Mouse (Mus musculus): ENCODE data around the gene Tns1.

DNA sequence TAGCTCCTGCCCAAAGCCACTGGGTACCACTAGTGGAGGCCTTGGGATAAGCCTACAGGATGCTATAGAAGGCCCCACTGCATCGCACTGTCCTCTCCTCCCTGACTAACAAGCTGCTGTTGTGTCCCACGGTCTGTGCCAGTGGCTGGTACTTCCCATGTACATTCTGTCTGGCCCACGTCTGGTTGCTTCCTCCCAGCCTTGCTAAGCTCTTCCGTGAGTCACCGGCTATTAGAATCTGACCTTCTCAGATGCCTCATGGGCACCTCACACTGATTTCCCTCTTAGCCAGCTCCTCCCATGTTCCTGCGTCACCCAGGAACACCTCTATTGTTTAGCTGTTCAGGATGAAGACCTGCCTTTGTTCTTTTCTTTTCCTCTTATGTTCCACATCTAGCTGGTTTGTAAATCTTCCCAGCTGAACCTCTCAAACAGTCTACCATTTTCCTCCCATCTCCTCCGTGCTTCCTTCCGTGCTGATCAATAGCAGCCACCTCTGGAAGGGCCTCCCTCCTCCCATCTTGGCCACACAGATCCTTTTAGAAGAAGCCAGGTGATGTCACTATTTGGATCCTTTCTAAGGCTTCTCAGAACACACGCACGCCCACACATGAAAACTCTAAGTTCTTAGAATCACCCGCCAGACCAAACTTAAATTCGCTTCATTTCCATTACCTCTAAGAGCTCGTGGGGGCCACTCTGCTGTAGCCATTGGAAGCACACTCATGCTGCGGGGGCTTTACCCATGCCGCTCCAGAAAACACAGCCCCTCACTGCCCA, 176.5 kb downstream of the Tns1 start:
- TF ChIP-seq POLR2A (IDR thresholded peaks at IDR 0.05; ENCODE audit: borderline replicate concordance, low read depth, low read length) (no peak), CTCF (IDR thresholded peaks at IDR 0.05; ENCODE audit: low read depth, low read length) (no peak)

Data from bone marrow macrophage, adult 2 months (primary cell).